Mouse (Mus musculus) midbrain, embryonic 13.5 days (tissue): ENCODE measurements around the gene Ltbr. TPM values are rescaled to one million over a fixed set of nuclear protein-coding genes. Genes with fewer than 3 reads are reported as not detected.
A peak's percentile ranks its signal among the peaks of the same experiment; 100 is the strongest.

Experiments used
- ATAC-seq: fragments of 200-750 bp; cut with Nextera tagmentation; 2 replicates; pipeline ENCODE4 v1.8.0; 2017; ENCODE audit warnings: mild to moderate bottlenecking, moderate TSS enrichment, moderate library complexity
- H3K27ac ChIP-seq: fragments of 300-500 bp; sonication (generic); 2 replicates; pipeline ENCODE4 v1.5.1; 2015; ENCODE audit warnings: inconsistent platforms, mild to moderate bottlenecking, moderate library complexity
- H3K27me3 ChIP-seq: fragments of 300-500 bp; sonication (generic); 2 replicates; pipeline ENCODE4 v1.6.1; 2015; ENCODE audit warnings: mild to moderate bottlenecking, inconsistent platforms
- H3K36me3 ChIP-seq: fragments of 300-500 bp; sonication (generic); 2 replicates; pipeline ENCODE4 v1.6.1; 2015; ENCODE audit warnings: mild to moderate bottlenecking, inconsistent platforms
- H3K4me1 ChIP-seq: fragments of 300-500 bp; sonication (generic); replicated peaks from 2 replicates; pipeline ENCODE4 v1.6.1; 2015; ENCODE audit warnings: inconsistent platforms
- H3K4me2 ChIP-seq: fragments of 300-500 bp; sonication (generic); replicated peaks from 2 replicates; pipeline ENCODE4 v1.6.1; 2015; ENCODE audit warnings: moderate library complexity, mild to moderate bottlenecking, inconsistent platforms
- H3K4me3 ChIP-seq: fragments of 300-500 bp; sonication (generic); replicated peaks from 2 replicates; pipeline ENCODE4 v1.5.1; 2015; ENCODE audit warnings: mild to moderate bottlenecking, inconsistent platforms
- H3K9ac ChIP-seq: fragments of 300-500 bp; sonication (generic); replicated peaks from 2 replicates; pipeline ENCODE4 v1.6.1; 2015; ENCODE audit warnings: mild to moderate bottlenecking, inconsistent platforms
- H3K9me3 ChIP-seq: fragments of 300-500 bp; sonication (generic); 2 replicates; pipeline ENCODE4 v1.6.1; 2016; ENCODE audit warnings: mild to moderate bottlenecking, inconsistent platforms
- WGBS: fragments of 180-500 bp; shearing (Covaris S2); methylation state at CpG from one replicate; pipeline ENCODE4 v1.1.7; 2015; 5-methylcytosine and 5-hydroxymethylcytosine counted together
- polyA plus RNA-seq: library from polyadenylated mRNA; unstranded; fragments of >200 nt; fragmentation: Nextera tagmentation; extraction: Ambion mirVana; gene quantifications from 2 replicates; pipeline ENCODE4 v1.2.1, GENCODE M21; 2015

The Ltbr gene
- 11.3 and 13.3 TPM in 2 replicates for polyA plus RNA-seq

- under 1% methylated on average over 45 of the region's 46 CpGs for WGBS
- no peaks in the 10 kb centered on the region for H3K9me3 ChIP-seq
- peak; percentile 75 for ATAC-seq
- no peak within 1 kb of the TSS for H3K27ac ChIP-seq
- H3K27me3 ChIP-seq, result peaks cover 3% of the 10 kb centered on the region; the same call in 1 of the 2 replicates
- H3K36me3 ChIP-seq, result no peaks in the 10 kb centered on the region
- peak within 1 kb of the TSS; percentile 35 for H3K4me3 ChIP-seq
- peaks cover 27% of the 10 kb centered on the region for H3K4me1 ChIP-seq
- H3K9ac ChIP-seq, result peak within 1 kb of the TSS; percentile 62
- H3K4me2 ChIP-seq, result peak within 1 kb of the TSS; percentile 64
These were observed at the start of gene Ltbr for GRCm38 (mm10) chr6:125313546-125314230. Gene Ltbr, minus strand, starts transcription at chr6:125313885.

GRCm38 (mm10) chr6:125363021-125363420 lies 49.3 kb upstream of the Ltbr start:
- Histone ChIP-seq H3K9ac (no peak overlapping the region), H3K4me3 (no peak overlapping the region), H3K27ac (no peak overlapping the region), H3K9me3 (no peaks in the 10 kb centered on the region), H3K4me2 (peak overlapping the region; percentile 31), H3K4me1 (peaks cover 29% of the 10 kb centered on the region), H3K36me3 (0 out of 2 replicates have a peak, but pooled peaks cover 2% of the 10 kb centered on the region), H3K27me3 (peaks cover 55% of the 10 kb centered on the region)
- ATAC-seq, result no peak
- 14% methylated on average over 15 of the region's 15 CpGs for WGBS

DNA sequence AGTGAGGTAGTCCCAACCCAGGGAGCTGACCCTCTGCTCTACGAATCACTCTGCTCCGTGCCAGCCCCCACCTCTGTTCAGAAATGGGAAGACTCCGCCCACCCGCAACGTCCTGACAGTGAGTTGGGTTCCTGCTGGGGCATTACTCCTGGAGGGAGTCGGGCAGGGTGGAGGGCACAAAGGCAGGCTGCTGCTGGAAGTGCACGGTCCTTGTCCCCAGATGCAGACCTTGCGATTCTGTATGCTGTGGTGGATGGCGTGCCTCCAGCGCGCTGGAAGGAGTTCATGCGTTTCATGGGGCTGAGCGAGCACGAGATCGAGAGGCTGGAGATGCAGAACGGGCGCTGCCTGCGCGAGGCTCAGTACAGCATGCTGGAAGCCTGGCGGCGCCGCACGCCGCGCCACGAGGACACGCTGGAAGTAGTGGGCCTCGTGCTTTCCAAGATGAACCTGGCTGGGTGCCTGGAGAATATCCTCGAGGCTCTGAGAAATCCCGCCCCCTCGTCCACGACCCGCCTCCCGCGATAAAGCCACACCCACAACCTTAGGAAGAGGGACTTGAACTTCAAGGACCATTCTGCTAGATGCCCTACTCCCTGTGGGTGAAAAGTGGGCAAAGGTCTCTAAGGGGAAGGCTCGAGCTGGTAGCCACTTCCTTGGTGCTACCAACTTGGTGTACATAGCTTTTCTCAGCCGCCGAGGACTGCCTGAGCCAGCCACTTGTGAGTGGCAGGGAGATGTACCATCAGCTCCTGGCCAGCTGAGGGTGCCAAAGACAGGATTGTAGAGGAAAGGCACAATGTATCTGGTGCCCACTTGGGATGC lies 48.0 kb upstream of the Ltbr start:
- Histone ChIP-seq H3K4me3 (peak overlapping the region; percentile 26), H3K4me1 (peaks cover 29% of the 10 kb centered on the region), H3K9ac (peak overlapping the region; percentile 53), H3K27me3 (peaks cover 55% of the 10 kb centered on the region), H3K27ac (no peak overlapping the region), H3K4me2 (peak overlapping the region; percentile 53), H3K9me3 (no peaks in the 10 kb centered on the region), H3K36me3 (0 out of 2 replicates have a peak, but pooled peaks cover 4% of the 10 kb centered on the region)
- WGBS, result 6% methylated on average over 38 of the region's 38 CpGs
- peak; percentile 63 for ATAC-seq

GRCm38 (mm10) chr6:125360846-125361245 lies 47.2 kb upstream of the Ltbr start:
- Histone ChIP-seq H3K27ac (no peak overlapping the region), H3K27me3 (peaks cover 55% of the 10 kb centered on the region), H3K4me2 (no peak overlapping the region), H3K9ac (no peak overlapping the region), H3K36me3 (0 out of 2 replicates have a peak, but pooled peaks cover 4% of the 10 kb centered on the region), H3K9me3 (no peaks in the 10 kb centered on the region), H3K4me3 (no peak overlapping the region), H3K4me1 (peaks cover 29% of the 10 kb centered on the region)
- 48% methylated on average over 9 of the region's 9 CpGs for WGBS
- no peak for ATAC-seq

- H3K27ac ChIP-seq, result no peak overlapping the region
- H3K4me2 ChIP-seq, result no peak overlapping the region
- no peaks in the 10 kb centered on the region for H3K9me3 ChIP-seq
- H3K27me3 ChIP-seq, result peaks cover 51% of the 10 kb centered on the region
- H3K9ac ChIP-seq, result no peak overlapping the region
- ATAC-seq, result no peak
- H3K36me3 ChIP-seq, result 0 out of 2 replicates have a peak, but pooled peaks cover 4% of the 10 kb centered on the region
- WGBS, result 61% methylated on average over 9 of the region's 9 CpGs
- H3K4me1 ChIP-seq, result peaks cover 36% of the 10 kb centered on the region
- H3K4me3 ChIP-seq, result no peak overlapping the region
These were observed 46.3 kb upstream of the Ltbr start for GRCm38 (mm10) chr6:125359999-125360398.

DNA sequence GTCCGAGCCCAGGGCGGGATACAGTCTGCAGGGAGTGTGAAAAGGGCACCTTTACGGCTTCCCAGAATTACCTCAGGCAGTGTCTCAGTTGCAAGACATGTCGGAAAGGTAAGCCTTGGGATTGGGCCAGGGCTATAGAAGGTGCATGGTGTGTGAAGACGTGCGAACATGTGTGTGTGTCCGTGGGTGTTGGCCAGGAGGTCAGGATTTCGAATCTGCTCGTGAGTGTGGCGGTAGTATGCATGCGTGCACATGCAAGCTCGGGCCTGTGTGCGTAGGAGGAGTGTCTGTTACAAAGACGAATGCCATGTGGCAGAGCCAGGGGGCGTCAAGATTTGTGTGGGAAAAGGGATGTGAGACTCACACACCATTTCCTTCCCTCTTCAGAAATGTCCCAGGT lies 43.6 kb upstream of the Ltbr start:
- WGBS, result 92% methylated on average over 15 of the region's 15 CpGs
- Histone ChIP-seq H3K4me2 (no peak overlapping the region), H3K27me3 (peaks cover 24% of the 10 kb centered on the region), H3K36me3 (0 out of 2 replicates have a peak, but pooled peaks cover 4% of the 10 kb centered on the region), H3K4me1 (peaks cover 26% of the 10 kb centered on the region), H3K9ac (no peak overlapping the region), H3K4me3 (no peak overlapping the region), H3K27ac (no peak overlapping the region), H3K9me3 (no peaks in the 10 kb centered on the region)
- ATAC-seq, result no peak

DNA sequence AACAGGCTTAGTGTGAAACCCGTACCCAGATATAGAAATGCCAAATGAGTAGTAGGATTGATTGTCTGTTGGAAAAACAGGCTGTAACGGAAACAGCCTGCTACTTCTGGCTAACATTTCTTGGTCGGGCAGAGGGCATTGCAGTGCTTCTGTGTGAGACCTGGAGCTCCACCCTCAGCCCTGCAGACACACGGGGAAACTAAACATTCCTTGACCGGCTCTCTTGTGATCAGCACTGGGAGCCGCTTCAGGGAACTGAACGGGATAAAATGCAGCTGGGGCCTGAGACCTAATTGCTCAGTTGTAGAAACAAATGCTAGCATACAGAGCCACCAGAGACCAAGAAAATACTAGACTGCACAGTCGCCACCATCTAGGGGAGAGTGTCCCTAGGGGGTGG lies 42.6 kb upstream of the Ltbr start:
- peaks cover 14% of the 10 kb centered on the region for H3K27me3 ChIP-seq
- 52% methylated on average over 8 of the region's 8 CpGs for WGBS
- H3K27ac ChIP-seq, result no peak overlapping the region
- peaks cover 19% of the 10 kb centered on the region for H3K4me1 ChIP-seq
- H3K4me3 ChIP-seq, result no peak overlapping the region
- H3K9ac ChIP-seq, result no peak overlapping the region
- no peaks in the 10 kb centered on the region for H3K9me3 ChIP-seq
- no peak overlapping the region for H3K4me2 ChIP-seq
- H3K36me3 ChIP-seq, result 0 out of 2 replicates have a peak, but pooled peaks cover 4% of the 10 kb centered on the region
- ATAC-seq, result no peak

GRCm38 (mm10) chr6:125355197-125355741 lies 41.6 kb upstream of the Ltbr start:
- Histone ChIP-seq H3K9ac (no peak overlapping the region), H3K4me2 (peak overlapping the region; percentile 26; the same call in 1 of the 2 replicates), H3K27ac (no peak overlapping the region), H3K36me3 (0 out of 2 replicates have a peak, but pooled peaks cover 4% of the 10 kb centered on the region), H3K27me3 (peaks cover 4% of the 10 kb centered on the region), H3K4me1 (peaks cover 23% of the 10 kb centered on the region), H3K9me3 (no peaks in the 10 kb centered on the region), H3K4me3 (no peak overlapping the region)
- 7% methylated on average over 10 of the region's 10 CpGs for WGBS
- no peak; the same call in 1 of the 2 replicates for ATAC-seq

DNA sequence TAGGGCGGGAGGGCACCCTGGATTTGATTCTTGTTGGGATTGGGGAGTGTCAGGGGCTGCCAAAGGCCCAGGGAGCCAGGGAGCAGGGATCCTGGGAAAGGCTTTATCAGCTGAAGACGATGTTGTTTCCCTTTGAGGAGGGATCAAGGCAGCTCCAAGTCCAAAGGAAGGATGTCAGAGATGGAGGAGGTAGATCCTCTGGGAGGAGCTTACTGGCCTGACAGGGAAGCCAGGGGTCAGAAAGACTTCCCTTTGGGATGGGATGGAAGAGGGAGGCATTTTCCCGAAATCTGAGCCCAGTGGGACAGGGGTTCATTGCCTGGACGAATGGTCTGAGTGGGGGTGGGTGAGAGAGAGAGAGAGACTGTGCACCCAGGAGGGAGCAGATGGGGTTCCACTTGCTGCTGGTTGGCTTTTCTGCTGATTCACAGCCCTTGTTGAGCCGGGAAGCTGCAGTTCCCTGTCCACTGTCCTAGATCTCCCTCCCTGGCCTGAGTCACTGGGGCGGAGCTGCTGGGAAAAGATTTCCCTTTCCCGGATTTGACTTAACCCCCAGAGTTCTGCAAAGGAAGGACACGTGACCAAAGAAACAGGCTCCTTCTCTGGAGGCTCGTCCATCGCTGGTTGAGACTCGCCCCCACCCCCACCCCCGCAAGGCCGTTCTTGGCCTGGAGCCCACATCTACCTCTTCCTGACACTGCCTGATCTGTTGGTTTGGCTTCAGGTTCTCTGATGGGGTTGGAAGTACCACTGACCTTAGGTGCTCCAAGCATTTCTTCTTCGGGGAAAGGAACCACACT lies 40.9 kb upstream of the Ltbr start:
- 10% methylated on average over 14 of the region's 14 CpGs for WGBS
- H3K4me2 ChIP-seq, result peak overlapping the region; percentile 26; the same call in 1 of the 2 replicates
- no peak for ATAC-seq
- H3K9ac ChIP-seq, result no peak overlapping the region
- peaks cover 30% of the 10 kb centered on the region for H3K4me1 ChIP-seq
- H3K9me3 ChIP-seq, result no peaks in the 10 kb centered on the region
- no peaks in the 10 kb centered on the region; the same call in 1 of the 2 replicates for H3K27me3 ChIP-seq
- 0 out of 2 replicates have a peak, but pooled peaks cover 4% of the 10 kb centered on the region for H3K36me3 ChIP-seq
- H3K4me3 ChIP-seq, result no peak overlapping the region
- H3K27ac ChIP-seq, result peak overlapping the region; percentile 14; the same call in 1 of the 2 replicates

DNA sequence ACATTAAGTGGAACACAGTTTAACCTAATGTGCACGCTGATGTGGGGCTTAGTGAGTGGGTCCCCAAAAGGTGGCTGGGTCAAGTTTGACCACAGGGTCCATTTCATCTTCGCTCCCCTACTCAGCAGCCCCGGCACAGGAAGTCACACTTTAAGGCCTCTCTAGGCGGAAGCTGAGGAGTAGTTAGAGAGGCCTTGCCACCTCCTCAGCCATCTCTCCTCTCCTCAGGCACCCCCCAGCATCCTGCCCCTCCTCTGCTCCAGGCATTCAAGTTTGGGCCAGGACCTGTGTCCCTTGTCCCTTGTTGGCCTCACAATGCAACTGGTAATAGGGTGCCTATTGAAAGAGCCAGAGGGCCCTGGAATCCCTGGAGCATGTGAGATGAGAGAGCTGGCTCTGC lies 40.0 kb upstream of the Ltbr start:
- Histone ChIP-seq H3K4me1 (peaks cover 37% of the 10 kb centered on the region), H3K9ac (no peak overlapping the region), H3K27me3 (peaks cover 5% of the 10 kb centered on the region), H3K27ac (no peak overlapping the region), H3K9me3 (no peaks in the 10 kb centered on the region), H3K36me3 (0 out of 2 replicates have a peak, but pooled peaks cover 4% of the 10 kb centered on the region), H3K4me2 (no peak overlapping the region), H3K4me3 (no peak overlapping the region)
- WGBS, result 83% methylated on average over 4 of the region's 4 CpGs
- ATAC-seq, result no peak

DNA sequence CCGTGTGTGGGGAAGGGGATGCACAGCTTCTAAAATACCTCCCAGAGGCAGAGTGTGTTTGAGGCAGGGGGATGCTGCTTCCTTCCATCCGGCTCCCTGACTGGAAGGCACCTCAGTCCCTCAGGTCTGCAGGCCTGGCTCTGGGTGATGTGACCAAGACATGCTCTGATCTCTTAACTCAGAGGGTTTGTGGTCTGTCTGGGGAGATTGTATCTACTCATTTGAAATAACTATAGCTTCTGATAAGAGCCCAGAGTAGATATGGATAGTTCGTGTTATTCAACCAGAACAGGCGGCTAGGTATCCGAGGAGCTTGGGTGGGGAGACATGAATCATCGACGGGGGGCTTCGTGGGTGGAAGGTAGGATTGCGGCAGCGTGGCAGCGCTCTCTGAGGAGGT lies 39.5 kb upstream of the Ltbr start:
- peaks cover 9% of the 10 kb centered on the region for H3K27me3 ChIP-seq
- H3K4me2 ChIP-seq, result no peak overlapping the region
- H3K36me3 ChIP-seq, result 0 out of 2 replicates have a peak, but pooled peaks cover 4% of the 10 kb centered on the region
- H3K9ac ChIP-seq, result no peak overlapping the region
- no peak overlapping the region for H3K4me3 ChIP-seq
- no peak for ATAC-seq
- no peaks in the 10 kb centered on the region for H3K9me3 ChIP-seq
- 89% methylated on average over 11 of the region's 11 CpGs for WGBS
- H3K4me1 ChIP-seq, result peaks cover 37% of the 10 kb centered on the region
- no peak overlapping the region for H3K27ac ChIP-seq
